Mouse (Mus musculus) lung, adult 18-20 months (tissue): ENCODE results near the gene Padi6.
A peak's percentile ranks its signal among the peaks of the same experiment; 100 is the strongest.

Experiments used
- DNase-seq, 2 experiments: peaks; one replicate each; pipeline ENCODE4 v3.0.0; 2022; ENCODE audit warnings: mixed read lengths in 2 of 2

Padi6 gene

DNA sequence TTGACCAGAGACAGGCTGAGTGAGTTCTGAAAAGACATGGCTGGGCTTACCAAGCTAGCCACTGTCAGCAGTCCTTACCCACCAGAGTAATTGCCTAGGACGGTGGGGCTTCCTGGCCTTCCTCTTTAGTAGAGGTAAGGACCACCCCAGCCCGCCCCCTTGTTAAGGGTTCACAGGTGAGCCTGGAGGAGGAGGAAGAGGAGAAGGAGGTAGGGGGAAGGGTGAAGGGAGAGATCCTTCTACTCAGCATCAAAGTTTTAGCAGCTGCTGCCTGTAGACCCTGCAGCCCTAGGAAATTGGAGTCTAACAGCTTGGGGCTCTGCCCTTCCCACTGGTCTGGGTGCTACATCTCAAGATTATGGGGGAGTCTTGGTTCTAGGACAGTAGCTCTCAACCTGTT lies at the start of gene Padi6:
TSS of gene Padi6 (minus strand) at position 101 of the 400 bp plus-strand sequence.
- no peak for DNase-seq

- no peak for DNase-seq
These were observed 48.6 kb upstream of the Padi6 start for GRCm38 (mm10) chr4:140791071-140791470.

- DNase-seq, result no peak
These were observed 47.5 kb upstream of the Padi6 start for GRCm38 (mm10) chr4:140789983-140790382.

DNA sequence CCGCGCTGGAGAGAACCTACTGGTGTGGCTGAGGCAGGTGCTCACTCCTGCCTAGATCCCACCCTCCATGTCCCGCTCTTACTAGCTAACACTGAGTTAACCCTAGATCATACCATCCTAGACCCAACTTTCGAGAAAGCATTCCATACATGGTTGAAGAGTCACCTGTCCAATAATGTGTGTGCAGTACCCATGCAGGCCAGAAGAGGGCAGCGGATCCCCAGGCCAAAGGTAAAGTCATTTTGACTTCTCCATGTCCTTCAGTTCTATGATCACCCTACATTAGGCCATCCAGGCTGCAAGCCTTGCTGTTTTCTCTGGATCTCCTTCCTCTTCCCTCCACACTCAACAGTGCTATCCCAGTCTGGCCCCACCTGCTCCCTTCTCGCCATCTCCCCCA lies 46.5 kb upstream of the Padi6 start:
- DNase-seq, result peak; percentile 58 to 63

- DNase-seq, result no peak
These were observed 45.8 kb upstream of the Padi6 start for GRCm38 (mm10) chr4:140788264-140788663.

DNA sequence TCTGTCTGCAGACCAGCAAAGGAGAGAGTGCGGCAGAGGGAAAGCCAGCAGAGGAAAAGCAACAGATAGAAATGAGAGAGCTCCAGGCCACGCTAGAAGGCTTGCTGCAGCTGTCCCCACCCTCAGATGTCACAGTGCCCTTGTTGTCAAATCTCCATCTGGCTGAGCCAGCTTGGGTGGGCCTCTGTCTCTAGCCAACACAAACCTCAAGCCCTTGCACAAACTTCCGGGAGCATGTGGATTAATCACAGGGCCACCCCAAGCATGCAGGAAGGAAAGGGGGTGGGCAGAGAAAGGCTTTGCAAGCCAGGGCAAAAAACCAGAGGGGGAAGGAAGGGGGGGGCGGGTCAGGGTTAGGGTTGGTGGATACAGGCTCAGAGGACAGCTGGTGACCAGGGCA lies 45.0 kb upstream of the Padi6 start:
- DNase-seq, result peak; percentile 74 to 80

DNA sequence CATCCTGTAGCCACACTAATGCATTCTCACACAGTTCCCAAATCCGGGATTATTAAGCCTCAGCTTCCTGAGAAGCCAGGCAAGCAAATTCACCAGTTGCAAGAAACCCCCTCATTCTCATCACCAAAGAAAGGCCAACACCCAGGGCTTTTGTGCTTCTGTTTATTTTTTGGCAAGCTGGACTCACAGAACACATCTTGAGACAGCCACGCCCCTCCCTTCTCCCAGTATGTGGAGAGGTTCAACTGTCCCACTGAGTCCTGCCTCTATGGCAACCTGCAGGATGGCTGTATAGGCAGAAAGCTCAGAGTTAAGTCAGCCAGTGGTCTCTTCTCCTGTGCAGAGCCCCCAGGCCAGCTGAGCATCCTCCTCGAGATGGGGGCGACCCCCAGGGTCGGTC lies 42.8 kb upstream of the Padi6 start:
- DNase-seq, result no peak

DNA sequence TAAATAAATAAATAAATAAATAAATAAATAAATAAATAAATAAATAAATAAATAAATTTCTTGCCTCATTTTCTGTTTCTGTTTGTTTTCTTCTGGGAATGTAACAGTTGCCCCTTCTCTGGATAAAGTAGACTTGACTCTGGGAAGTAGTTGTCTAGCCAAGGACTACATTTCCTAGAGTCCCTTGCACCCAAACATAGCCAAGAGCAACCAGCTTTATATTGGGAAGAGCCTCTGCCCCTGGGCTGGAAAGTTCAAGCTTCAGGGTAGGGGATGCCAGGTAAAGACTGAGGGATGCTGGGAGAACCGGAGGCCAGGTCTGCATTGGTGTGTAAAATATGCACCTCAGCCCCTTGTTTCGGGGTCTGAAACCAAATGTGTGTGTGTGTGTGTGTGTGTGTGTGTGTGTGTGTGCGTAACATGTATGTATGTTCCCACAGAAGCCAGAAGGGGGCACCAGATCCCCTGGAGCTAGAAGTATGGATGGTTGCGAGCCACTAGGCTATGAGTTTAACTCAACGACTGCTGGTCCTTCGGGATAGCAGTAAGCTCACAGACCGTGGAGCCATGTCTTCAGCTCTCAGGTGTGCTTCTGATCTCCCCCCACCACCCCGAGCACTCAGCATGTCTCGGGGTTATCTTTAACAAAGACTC lies 42.0 kb upstream of the Padi6 start:
- DNase-seq, result no peak

GRCm38 (mm10) chr4:140782821-140783220 lies 40.4 kb upstream of the Padi6 start:
- no peak for DNase-seq

- no peak for DNase-seq
These were observed 38.1 kb upstream of the Padi6 start for GRCm38 (mm10) chr4:140780507-140780906.

GRCm38 (mm10) chr4:140779803-140780397 lies 37.5 kb upstream of the Padi6 start:
- DNase-seq, result peak; percentile 22 to 29

DNA sequence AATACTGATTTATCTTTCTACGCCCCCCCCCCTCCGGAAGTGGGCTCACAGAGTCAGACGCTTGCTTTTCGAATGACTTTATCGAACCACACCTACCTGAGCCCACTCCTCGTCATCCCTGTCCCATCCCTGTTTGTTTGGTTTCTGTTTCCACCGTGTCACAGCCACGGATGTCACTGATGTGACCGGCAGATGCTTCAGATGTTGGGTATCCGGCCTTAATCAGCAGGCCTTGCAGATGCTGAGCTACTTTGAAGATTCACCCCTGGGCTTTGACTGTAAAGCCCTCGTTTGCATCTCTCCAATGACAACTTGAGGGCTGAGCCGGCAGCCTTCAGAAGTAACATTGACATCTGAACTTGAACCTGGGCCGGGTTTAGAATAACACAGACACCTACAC lies 34.2 kb upstream of the Padi6 start:
- DNase-seq, result no peak

DNA sequence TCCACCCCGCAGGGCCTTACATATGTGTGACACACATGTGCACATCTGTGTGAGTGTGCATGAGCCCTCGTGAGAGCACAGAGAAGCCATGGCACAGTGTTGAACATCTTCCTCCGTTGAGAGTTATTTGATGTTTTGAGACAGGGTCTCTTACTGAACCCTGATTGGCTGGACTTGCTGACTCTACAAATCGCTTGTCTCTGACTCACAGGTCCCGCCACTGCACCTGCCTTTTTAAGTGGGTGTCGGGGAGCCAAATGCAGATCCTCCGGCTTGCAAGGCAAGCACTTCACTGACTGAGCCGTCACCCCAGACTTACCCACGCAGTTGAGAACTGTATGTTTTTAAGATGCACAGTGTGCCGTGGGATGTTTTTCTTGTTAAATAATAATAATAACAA lies 33.4 kb upstream of the Padi6 start:
- no peak for DNase-seq

GRCm38 (mm10) chr4:140774893-140775292 lies 32.5 kb upstream of the Padi6 start:
- no peak for DNase-seq

DNA sequence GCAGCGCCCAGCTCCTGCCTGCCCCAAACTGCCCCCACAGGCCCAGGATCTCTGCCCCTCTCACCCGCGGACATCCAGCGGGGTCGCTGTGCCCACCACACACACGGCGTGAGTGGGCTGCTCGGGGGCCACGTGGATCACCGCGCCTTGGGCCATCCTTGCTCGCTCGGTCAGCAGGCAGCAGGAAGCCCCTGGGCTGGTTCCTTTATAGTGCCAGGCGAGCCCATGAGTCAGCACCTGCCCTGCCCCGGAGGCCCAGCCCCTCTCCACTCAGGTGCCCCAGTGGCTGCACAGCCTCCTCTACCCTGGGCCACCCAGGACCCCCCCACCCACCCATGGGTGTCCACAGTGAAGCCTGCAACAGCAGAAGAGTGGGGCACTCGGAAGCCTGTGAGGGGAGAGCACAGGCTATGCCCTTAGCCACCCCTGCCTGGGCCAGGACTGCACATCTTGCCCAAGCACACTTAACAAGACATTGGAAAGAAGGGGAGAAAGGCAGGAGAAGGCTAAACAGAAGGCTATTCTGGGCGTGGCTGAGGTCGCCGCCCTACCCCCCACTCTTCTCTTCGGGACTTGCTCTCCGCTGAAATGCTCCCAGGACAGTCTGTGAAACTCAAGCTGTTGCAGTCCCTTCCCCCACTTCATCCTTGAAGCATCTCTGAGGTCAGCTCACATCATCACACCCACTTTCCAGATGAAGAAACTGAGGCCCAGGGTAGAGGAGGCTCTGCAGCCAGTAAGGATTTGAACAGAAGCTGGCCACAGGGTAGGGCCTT lies 31.8 kb upstream of the Padi6 start, which contains the start of gene Padi4:
TSS of gene Padi4 (minus strand) at position 212 of the 776 bp plus-strand sequence.
- no peak for DNase-seq

DNA sequence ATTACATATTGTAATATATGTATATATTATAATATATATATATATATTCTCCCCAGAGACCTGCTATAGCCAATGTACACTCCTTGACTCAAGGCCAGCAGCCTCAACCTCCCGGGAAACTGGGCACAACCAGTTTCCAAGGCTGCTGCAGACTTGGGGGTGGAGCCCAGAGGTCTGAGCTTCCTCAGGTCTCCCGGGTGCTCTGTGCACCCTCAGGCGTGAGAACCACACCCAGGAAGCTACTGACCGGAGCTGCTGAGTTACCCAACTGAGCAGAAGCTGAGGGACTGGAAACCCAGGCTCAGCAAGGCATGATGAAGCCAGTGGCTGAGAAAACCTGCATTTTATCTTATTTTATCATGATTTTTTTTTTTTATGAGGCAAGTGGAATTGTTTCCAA lies 28.6 kb upstream of the Padi6 start:
- peak; percentile 38 to 57 for DNase-seq

GRCm38 (mm10) chr4:140770433-140770832 lies 28.0 kb upstream of the Padi6 start:
- DNase-seq, result peak; percentile 58 to 62

DNA sequence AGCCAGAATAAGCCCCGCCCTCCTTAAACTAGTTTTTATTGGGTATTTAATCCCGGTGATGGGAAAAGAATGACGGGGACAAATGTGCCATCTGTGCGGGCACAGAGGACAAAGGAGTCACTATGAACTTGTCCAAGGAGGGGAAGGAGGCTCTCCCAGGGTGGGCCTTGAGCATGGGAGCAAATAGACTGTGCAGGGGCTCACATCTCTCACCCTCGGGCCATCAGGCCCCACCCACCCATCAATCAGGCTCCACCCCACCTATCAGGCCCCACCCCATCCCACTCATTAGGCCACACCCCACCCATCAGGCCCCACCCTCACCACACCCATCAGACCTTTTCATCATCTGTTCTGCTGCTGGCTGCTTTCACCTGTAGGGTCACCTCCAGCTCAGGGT lies 26.5 kb upstream of the Padi6 start:
- DNase-seq, result no peak

GRCm38 (mm10) chr4:140765936-140766335 lies 23.5 kb upstream of the Padi6 start:
- no peak for DNase-seq

GRCm38 (mm10) chr4:140763158-140763557 lies 20.7 kb upstream of the Padi6 start:
- peak; percentile 54 to 67 for DNase-seq

DNA sequence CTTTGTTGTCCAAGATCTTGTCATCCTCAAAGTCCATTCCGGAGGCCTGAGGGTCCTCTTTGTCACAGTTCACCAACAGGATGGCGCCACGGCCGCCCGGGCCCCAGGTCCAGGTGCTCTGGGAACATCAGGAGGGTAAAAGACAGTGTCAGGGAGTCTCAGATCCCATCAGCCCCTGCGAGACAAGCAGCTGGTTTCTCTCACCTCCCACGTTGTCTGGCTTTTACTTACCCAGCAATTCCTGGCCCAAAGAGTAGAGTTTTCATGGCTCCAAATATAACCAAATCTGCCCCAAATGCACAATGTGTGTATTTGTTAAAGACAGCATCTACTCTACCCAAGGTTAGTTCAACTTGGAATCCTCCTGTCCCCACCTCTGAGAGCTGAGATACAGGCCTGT lies 19.2 kb upstream of the Padi6 start:
- DNase-seq, result no peak

DNA sequence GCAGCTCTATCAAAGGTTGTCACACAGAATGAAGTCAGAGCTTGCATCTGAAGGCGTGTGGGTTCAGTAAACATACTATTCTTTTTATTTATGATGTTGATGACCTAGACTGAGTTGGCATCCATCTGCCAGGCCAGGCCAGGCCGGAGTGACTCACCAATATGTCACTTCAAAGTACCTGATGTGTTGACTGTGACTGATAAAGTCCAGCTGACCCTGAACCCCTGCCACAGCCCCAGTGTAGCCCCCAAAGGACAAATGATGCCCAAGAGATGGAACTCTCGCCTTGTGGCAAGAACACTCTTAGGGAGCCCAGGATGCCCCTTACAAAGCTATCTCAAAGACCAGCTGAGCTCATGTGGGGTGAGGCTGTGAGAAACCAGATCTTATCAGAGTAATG lies 13.4 kb upstream of the Padi6 start:
- DNase-seq, result no peak

DNA sequence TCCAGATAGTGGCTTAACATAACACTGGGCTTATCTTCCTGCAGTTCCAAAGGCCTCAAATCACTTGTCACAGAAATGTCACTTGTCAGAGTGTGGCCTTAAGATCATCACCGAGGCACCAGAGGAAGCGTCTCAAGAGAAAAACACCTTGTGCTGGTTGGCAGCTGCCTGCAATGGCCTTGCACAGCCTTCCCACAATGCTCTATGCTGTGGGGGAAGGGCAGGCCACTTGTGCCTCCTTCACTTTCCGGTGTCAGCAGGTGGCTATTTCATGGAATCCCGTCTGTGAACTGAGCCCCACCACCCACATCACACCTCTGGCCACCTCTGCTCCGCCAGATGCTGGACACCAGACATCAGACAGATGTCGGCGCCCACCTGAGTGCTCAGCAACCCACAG lies 10.9 kb upstream of the Padi6 start:
- DNase-seq, result no peak

GRCm38 (mm10) chr4:140750328-140750727 lies 7.9 kb upstream of the Padi6 start:
- DNase-seq, result peak; percentile 50 to 60
